Mouse (Mus musculus): ENCODE data around the gene Nup155. TPM values are rescaled to one million over a fixed set of nuclear protein-coding genes. Genes with fewer than 3 reads are reported as not detected.

Nup155 gene
- total and polyA plus RNA-seq, 2 experiments from 2014 or later, result 6.8 to 42.0 TPM

DNA sequence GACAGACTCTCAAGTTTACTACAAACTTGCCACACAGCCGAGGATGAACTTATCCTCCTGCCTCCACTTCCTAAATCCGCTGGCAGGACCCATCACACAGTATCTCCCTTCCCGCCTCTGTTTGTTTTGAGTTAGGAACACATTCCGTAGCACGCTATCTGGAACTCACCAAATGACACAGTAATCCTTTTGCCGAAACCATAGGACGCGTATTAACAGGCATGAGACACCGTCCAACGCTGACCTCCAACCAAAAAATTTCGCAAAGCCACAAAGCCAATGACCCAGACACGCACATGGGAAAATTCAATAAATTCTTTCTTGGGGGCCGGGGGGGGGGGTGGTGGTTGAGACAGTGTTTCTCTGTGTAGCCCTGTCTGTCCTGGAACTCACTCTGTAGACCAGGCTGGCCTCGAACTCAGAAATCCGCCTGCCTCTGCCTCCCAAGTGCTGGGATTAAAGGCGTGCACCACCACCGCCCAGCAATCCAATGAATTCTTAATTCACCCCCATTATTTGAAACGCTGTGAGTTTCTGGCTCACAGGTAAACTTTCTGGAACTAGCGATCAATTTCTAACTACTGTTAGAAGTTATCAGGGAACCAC is 610 bp upstream of the Nup155 start:
- peak overlapping the region; percentile 88 for H3K4me3 ChIP-seq (ENCODE audit: low read depth, low read length)
- 0 out of 2 replicates have a peak, but pooled peaks cover 3% of the 10 kb centered on the region for H3K4me1 ChIP-seq (ENCODE audit: insufficient read depth, low read length)
- H3K4me2 ChIP-seq (ENCODE audit: low read depth, low read length, poor library complexity, severe bottlenecking), result peak overlapping the region; percentile 65
- H3K27ac ChIP-seq (ENCODE audit: low read depth, low read length), result peak overlapping the region; percentile 59
- peak overlapping the region; percentile 77; the same call in 1 of the 2 replicates for H3K9ac ChIP-seq (replicated peaks; ENCODE audit: low read length, poor library complexity, severe bottlenecking)
- no peak for TF ChIP-seq CTCF (IDR thresholded peaks at IDR 0.05)
- H3K9me3 ChIP-seq (ENCODE audit: low read length), result no peaks in the 10 kb centered on the region
- ATAC-seq (ENCODE audit: low FRiP score) (peak; percentile 38), DNase-seq (ENCODE audit: low spot score) (no peak)
- WGBS, result 58% methylated on average over 19 of the region's 19 CpGs
- peaks cover 14% of the 10 kb centered on the region for H3K36me3 ChIP-seq (ENCODE audit: insufficient read depth, low read length)
- H3K27me3 ChIP-seq (ENCODE audit: insufficient read depth, low read length), result no peaks in the 10 kb centered on the region

DNA sequence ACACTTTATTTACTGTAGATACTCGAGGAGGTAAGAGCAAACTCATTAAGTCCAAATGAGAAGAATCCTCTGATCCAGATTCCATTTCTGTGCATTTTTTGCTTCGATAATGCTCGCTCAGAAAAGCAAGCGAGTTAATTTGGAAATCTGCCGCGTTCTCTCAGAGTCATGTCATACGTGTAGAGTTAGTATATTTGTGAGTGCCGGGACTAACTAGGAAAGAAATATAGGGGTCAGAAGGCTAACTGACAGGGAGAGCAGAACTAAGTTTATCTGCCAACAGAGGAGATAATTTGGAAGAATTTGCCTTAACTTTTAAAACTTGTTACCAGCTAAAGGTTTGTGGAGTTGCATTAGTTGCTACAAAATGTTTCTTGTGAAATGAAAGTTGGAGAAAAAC is 709 bp downstream of the Nup155 start:
- peak overlapping the region; percentile 77 for H3K9ac ChIP-seq (replicated peaks; ENCODE audit: low read length, poor library complexity, severe bottlenecking)

DNA sequence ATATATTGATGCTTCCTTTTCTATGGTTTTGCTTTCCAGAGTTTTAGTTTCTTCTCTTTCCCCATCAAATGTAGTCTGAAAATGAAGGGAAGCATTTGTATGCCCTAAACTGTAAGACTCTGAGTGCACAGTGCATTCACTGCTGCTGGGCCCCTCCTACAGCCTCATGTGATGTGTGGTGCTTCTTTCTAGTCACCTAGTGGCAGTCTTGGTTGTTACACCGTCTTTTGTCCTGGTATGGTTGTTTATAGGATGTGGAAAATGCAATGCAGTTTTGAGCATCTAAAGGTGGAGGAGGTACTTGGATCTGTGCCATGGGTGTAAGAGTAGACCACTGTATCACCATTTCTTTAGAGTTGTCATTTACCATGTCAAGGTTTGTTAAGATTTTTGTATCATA is 20.2 kb downstream of the Nup155 start:
- 69% methylated on average over 1 of the region's 1 CpGs for WGBS
- no peak overlapping the region for H3K4me2 ChIP-seq (ENCODE audit: low read depth, low read length, poor library complexity, severe bottlenecking)
- ATAC-seq (ENCODE audit: low FRiP score), result no peak
- no peak for DNase-seq (ENCODE audit: low spot score)
- H3K4me1 ChIP-seq (ENCODE audit: insufficient read depth, low read length), result no peaks in the 10 kb centered on the region
- no peak overlapping the region for H3K4me3 ChIP-seq (ENCODE audit: low read depth, low read length)
- no peak overlapping the region for H3K9ac ChIP-seq (replicated peaks; ENCODE audit: low read length, poor library complexity, severe bottlenecking)
- H3K27ac ChIP-seq (ENCODE audit: low read depth, low read length), result no peak overlapping the region
- H3K9me3 ChIP-seq (ENCODE audit: low read length), result no peaks in the 10 kb centered on the region
- peaks cover 43% of the 10 kb centered on the region for H3K36me3 ChIP-seq (ENCODE audit: insufficient read depth, low read length)
- 0 out of 2 replicates have a peak, but pooled peaks have one; percentile 2 for TF ChIP-seq CTCF (IDR thresholded peaks at IDR 0.05)
- no peaks in the 10 kb centered on the region for H3K27me3 ChIP-seq (ENCODE audit: insufficient read depth, low read length)

More for the DNA sequence above, 709 bp downstream of the Nup155 start:
- H3K36me3 ChIP-seq (ENCODE audit: insufficient read depth, low read length), result peaks cover 21% of the 10 kb centered on the region
- H3K9me3 ChIP-seq (ENCODE audit: low read length), result no peaks in the 10 kb centered on the region
- 0 out of 2 replicates have a peak, but pooled peaks cover 3% of the 10 kb centered on the region for H3K4me1 ChIP-seq (ENCODE audit: insufficient read depth, low read length)
- H3K4me3 ChIP-seq (ENCODE audit: low read depth, low read length), result peak overlapping the region; percentile 88
- peak overlapping the region; percentile 65 for H3K4me2 ChIP-seq (ENCODE audit: low read depth, low read length, poor library complexity, severe bottlenecking)
- H3K27me3 ChIP-seq (ENCODE audit: insufficient read depth, low read length), result no peaks in the 10 kb centered on the region
- DNase-seq (ENCODE audit: low spot score) (no peak), ATAC-seq (ENCODE audit: low FRiP score) (no peak)
- WGBS, result 4% methylated on average over 8 of the region's 8 CpGs
- TF ChIP-seq CTCF (IDR thresholded peaks at IDR 0.05), result no peak
- H3K27ac ChIP-seq (ENCODE audit: low read depth, low read length), result peak overlapping the region; percentile 67; the same call in 1 of the 2 replicates

DNA sequence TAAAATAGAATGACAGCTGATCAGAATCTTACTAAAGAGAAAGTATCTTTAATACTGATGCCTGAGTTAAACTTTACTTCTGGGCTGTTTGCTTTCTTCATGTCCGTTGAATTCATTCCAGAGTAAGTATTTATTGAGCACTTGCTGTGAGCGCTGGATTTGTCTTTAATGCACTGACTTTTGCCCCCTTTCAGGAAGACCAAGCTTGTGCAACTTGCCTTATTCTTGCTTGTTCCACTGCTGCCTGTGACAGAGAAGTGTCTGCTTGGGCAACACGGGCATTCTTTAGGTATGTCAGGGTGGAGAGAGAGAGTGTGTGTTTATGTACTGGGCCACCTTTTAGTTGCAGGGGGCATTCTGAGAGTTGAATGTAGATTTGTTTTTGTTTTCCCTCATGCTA is 22.2 kb downstream of the Nup155 start:
- Histone ChIP-seq H3K4me2 (ENCODE audit: low read depth, low read length, poor library complexity, severe bottlenecking) (no peak overlapping the region), H3K27ac (ENCODE audit: low read depth, low read length) (no peak overlapping the region), H3K4me3 (ENCODE audit: low read depth, low read length) (no peak overlapping the region), H3K27me3 (ENCODE audit: insufficient read depth, low read length) (no peaks in the 10 kb centered on the region), H3K36me3 (ENCODE audit: insufficient read depth, low read length) (peaks cover 55% of the 10 kb centered on the region), H3K4me1 (ENCODE audit: insufficient read depth, low read length) (no peaks in the 10 kb centered on the region), H3K9ac (replicated peaks; ENCODE audit: low read length, poor library complexity, severe bottlenecking) (no peak overlapping the region), H3K9me3 (ENCODE audit: low read length) (no peaks in the 10 kb centered on the region)
- DNase-seq (ENCODE audit: low spot score) (no peak), ATAC-seq (ENCODE audit: low FRiP score) (no peak)
- WGBS, result 96% methylated on average over 3 of the region's 3 CpGs
- TF ChIP-seq CTCF (IDR thresholded peaks at IDR 0.05), result no peak

DNA sequence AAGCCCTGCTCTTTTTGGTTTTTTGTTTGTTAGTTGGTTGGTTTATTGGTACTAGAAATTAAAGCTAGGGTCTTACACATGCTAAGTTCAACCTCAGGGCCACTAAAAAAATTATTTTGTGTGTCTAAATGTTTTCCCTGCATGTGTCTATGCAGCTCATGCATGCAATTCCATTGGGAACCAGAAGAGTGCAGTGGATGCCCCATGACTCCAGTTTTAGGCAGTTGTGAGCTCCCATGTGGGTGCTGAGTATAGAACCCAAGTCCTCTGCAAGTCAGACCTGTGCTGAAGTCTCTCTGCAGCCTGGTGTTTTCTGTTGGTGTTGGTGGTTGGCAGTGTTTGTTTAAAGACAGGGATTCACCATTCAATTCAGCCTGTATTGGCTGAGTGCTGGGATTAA is 22.7 kb downstream of the Nup155 start:
- H3K4me3 ChIP-seq (ENCODE audit: low read depth, low read length), result no peak overlapping the region
- H3K9ac ChIP-seq (replicated peaks; ENCODE audit: low read length, poor library complexity, severe bottlenecking), result no peak overlapping the region
- peaks cover 54% of the 10 kb centered on the region for H3K36me3 ChIP-seq (ENCODE audit: insufficient read depth, low read length)
- no peaks in the 10 kb centered on the region for H3K27me3 ChIP-seq (ENCODE audit: insufficient read depth, low read length)
- ATAC-seq (ENCODE audit: low FRiP score) (no peak), DNase-seq (ENCODE audit: low spot score) (no peak)
- no peak overlapping the region for H3K27ac ChIP-seq (ENCODE audit: low read depth, low read length)
- H3K4me2 ChIP-seq (ENCODE audit: low read depth, low read length, poor library complexity, severe bottlenecking), result no peak overlapping the region
- no peaks in the 10 kb centered on the region for H3K4me1 ChIP-seq (ENCODE audit: insufficient read depth, low read length)
- no peak for TF ChIP-seq CTCF (IDR thresholded peaks at IDR 0.05)
- H3K9me3 ChIP-seq (ENCODE audit: low read length), result no peaks in the 10 kb centered on the region

DNA sequence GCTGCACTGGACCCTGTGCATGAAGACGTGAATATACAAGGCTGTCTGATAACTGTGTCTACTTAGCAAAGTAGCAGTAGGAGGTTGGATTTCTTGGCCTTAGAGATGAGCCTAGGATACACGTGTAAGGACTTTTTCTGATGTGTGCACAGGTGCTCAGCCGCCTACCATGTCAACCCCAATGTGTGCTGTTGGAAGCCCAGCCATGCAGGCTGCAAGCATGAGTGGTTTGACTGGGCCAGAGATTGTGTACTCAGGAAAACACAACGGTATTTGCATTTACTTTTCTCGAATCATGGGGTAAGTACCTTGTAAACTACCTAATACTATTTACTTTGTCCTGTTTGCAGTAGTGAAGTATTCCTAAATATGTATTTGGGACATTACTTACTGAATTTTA is 26.5 kb downstream of the Nup155 start:
- Histone ChIP-seq H3K4me2 (ENCODE audit: low read depth, low read length, poor library complexity, severe bottlenecking) (no peak overlapping the region), H3K9ac (replicated peaks; ENCODE audit: low read length, poor library complexity, severe bottlenecking) (no peak overlapping the region), H3K4me3 (ENCODE audit: low read depth, low read length) (no peak overlapping the region), H3K9me3 (ENCODE audit: low read length) (no peaks in the 10 kb centered on the region), H3K27ac (ENCODE audit: low read depth, low read length) (no peak overlapping the region), H3K36me3 (ENCODE audit: insufficient read depth, low read length) (peaks cover 59% of the 10 kb centered on the region), H3K4me1 (ENCODE audit: insufficient read depth, low read length) (no peaks in the 10 kb centered on the region), H3K27me3 (ENCODE audit: insufficient read depth, low read length) (no peaks in the 10 kb centered on the region)
- ATAC-seq (ENCODE audit: low FRiP score) (no peak), DNase-seq (ENCODE audit: low spot score) (no peak)
- 96% methylated on average over 5 of the region's 5 CpGs for WGBS
- TF ChIP-seq CTCF (IDR thresholded peaks at IDR 0.05), result no peak

Data from midbrain, postnatal 0 days (tissue).